Mouse (Mus musculus) spleen, adult 2 months (tissue): ENCODE results near the gene Zfp281. TPM values are rescaled to one million over a fixed set of nuclear protein-coding genes. Genes with fewer than 3 reads are reported as not detected.
A peak's percentile ranks its signal among the peaks of the same experiment; 100 is the strongest.

Experiments
- DNase-seq, 2 experiments: peaks; one replicate each; pipeline versions ENCODE4 v3.0.0 to v3.0.0-alpha.2; 2012 to 2021; ENCODE audit warnings: low spot score in 2 of 2, low read depth in 1 of 2
- H3K27ac ChIP-seq: fragments of 200-500 bp; 2 replicates; pipeline ENCODE4 v1.5.1; 2012; ENCODE audit warnings: low read length, inconsistent platforms; ENCODE audit not compliant: insufficient read depth
- H3K27me3 ChIP-seq: fragments of 200-500 bp; 2 replicates; pipeline ENCODE4 v1.6.1; 2012; ENCODE audit warnings: mild to moderate bottlenecking, moderate library complexity, low read length, inconsistent platforms; ENCODE audit not compliant: control insufficient read depth, insufficient read depth
- H3K36me3 ChIP-seq: fragments of 200-500 bp; 2 replicates; pipeline ENCODE4 v1.6.1; 2012; ENCODE audit warnings: mild to moderate bottlenecking, low read length, inconsistent platforms; ENCODE audit not compliant: control insufficient read depth, insufficient read depth
- H3K4me1 ChIP-seq: fragments of 200-500 bp; 2 replicates; pipeline ENCODE4 v1.6.1; 2011; ENCODE audit warnings: inconsistent platforms; ENCODE audit not compliant: control insufficient read depth, insufficient read depth, insufficient read length
- H3K4me3 ChIP-seq: fragments of 200-500 bp; 2 replicates; pipeline ENCODE4 v1.5.1; 2011; ENCODE audit warnings: mild to moderate bottlenecking, inconsistent platforms; ENCODE audit not compliant: insufficient read depth, insufficient read length; ENCODE audit errors: extremely low read depth
- CTCF ChIP-seq: fragments of 200-500 bp; IDR thresholded peaks from 2 replicates; pipeline ENCODE4 v1.5.1; 2011; ENCODE audit warnings: mild to moderate bottlenecking, inconsistent platforms; ENCODE audit not compliant: insufficient read depth, insufficient read length, insufficient replicate concordance; ENCODE audit errors: extremely low read depth
- POLR2A ChIP-seq: fragments of 200-500 bp; IDR thresholded peaks from 2 replicates; pipeline ENCODE4 v1.6.1; 2011; ENCODE audit warnings: low read depth, low read length, inconsistent platforms
- WGBS: fragments of 180-500 bp; shearing (Covaris S2); methylation state at CpG from one replicate; pipeline ENCODE4 v1.1.7; 2018; 5-methylcytosine and 5-hydroxymethylcytosine counted together
- polyA plus RNA-seq: library from polyadenylated mRNA; depleted of rRNA; stranded (reverse); fragments of >200 nt; gene quantifications from 2 replicates; pipeline ENCODE4 v1.2.3, GENCODE M21; 2012

The Zfp281 gene
- polyA plus RNA-seq, 1 experiment = 1.9 TPM

DNA sequence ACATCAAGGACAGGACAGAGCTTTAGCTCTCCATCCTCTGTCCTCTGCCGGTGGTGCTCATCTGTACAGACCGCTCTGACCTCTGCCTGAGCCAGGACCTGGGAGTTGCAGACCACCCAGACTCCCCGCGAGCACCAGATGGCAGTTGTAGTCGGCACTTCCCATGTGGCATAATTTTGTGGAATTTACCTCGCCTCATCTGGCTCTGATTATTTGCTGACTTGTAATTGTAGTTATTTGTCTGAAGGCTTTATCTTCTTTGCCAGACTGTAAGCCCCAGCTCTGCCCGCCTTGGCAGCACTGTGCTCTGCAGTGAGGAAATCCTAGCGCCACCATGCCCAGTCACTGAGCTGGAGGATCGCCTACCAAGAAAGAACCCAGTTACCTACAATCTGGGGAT lies 35.8 kb upstream of the Zfp281 start:
- Histone ChIP-seq H3K27me3 (no peaks in the 10 kb centered on the region), H3K36me3 (no peaks in the 10 kb centered on the region), H3K4me3 (no peak overlapping the region), H3K27ac (no peak overlapping the region), H3K4me1 (no peaks in the 10 kb centered on the region)
- no peak for DNase-seq
- WGBS = 49% methylated on average over 9 of the region's 9 CpGs
- TF ChIP-seq CTCF = no peak
- no peak for TF ChIP-seq POLR2A

DNA sequence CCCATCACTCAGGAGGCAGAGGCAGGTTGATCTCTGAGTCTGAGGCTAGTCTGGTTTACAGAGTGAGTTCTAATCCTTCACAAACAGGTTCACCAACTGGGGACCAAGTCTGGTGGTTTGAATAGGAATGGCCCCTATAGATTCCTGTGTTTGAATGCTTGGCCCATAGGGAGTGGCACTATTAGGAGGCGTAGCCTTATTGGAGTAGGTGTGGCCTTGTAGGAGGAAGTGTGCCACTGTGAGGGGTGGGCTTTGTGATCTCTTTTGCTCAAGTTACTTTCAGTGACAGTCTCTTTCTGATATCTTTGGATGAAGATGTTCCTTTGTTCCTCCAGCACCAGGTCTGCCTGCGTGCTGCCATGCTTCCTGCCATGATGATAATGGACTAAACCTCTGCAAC lies 32.0 kb upstream of the Zfp281 start:
- Histone ChIP-seq H3K27me3 (no peaks in the 10 kb centered on the region), H3K4me3 (no peak overlapping the region), H3K27ac (no peak overlapping the region), H3K4me1 (no peaks in the 10 kb centered on the region), H3K36me3 (no peaks in the 10 kb centered on the region)
- TF ChIP-seq POLR2A = no peak
- no peak for TF ChIP-seq CTCF
- DNase-seq = no peak
- 95% methylated on average over 2 of the region's 2 CpGs for WGBS

DNA sequence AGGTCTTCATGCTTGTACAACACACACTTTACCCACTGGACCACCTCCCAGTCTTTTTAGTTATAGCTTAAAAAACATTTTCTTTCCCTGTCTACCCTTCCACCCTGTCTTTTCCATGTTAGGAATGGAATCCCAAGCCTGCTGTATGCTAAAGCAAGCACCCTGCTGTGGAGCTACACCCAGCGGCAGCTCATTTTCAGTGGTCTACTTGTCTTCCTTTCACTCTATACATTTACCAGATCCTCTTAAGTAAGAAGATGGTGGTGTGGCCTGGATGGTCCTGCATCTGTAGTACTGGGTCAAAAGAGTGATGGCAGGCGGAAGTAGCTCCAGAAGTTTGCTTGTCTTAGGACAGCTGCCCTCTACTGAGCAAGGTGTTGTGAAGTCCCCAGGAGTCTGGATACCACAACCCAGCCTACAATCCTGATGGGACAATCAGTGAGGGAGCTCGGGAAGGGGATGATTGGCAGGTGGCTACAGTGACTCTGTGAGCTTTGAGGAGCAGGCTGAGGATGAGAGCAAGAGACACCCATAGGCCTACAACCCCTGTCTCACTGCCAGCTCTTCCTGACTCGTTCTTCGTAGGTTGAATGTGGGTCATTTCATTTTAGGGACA lies 30.4 kb upstream of the Zfp281 start:
- 94% methylated on average over 5 of the region's 5 CpGs for WGBS

DNA sequence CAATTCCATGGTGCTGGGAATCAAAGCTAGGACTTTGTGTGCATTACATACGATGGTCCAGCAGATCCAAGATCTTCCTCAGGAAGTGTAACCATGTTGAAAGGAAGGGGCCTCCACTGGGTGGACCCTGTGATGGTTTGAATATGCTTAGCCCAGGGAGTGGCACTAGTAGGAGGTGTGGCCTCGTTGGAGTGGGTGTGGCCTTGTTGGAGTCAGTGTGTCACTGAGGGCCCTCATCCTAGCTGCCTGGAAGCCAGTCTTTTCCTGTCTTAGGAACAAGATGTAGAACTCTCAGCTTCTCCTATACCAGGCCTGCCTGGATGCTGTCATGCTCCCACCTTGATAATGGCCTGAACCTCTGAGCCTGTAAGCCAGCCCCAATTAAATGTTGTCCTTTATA lies 27.9 kb upstream of the Zfp281 start:
- no peak for TF ChIP-seq POLR2A
- TF ChIP-seq CTCF = no peak

More for the DNA sequence above, 30.4 kb upstream of the Zfp281 start:
- Histone ChIP-seq H3K4me3 (no peak overlapping the region), H3K27ac (no peak overlapping the region), H3K36me3 (no peaks in the 10 kb centered on the region), H3K4me1 (no peaks in the 10 kb centered on the region), H3K27me3 (no peaks in the 10 kb centered on the region)
- TF ChIP-seq CTCF (no peak), POLR2A (no peak)
- no peak for DNase-seq

DNA sequence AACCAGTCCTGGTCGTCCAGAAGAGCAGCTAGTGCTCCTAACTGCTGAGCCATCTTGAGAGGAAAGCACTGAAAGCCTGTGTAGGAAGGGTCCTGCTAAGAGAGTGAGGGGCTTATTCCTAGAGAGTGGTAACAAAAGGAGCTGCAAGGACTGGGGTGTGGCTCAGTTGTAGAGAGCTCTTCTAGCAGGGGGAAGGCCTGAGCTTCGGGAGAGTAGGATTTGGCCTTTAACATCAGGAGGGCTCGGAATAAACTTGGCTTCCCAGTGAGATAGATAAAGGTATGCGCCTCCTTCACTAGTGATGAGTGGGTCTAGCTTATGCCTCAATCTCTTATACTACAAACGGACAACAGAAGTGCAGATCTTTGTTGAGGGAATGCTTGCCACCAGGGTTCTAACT lies 26.4 kb upstream of the Zfp281 start:
- 88% methylated on average over 5 of the region's 5 CpGs for WGBS
- Histone ChIP-seq H3K36me3 (no peaks in the 10 kb centered on the region), H3K4me3 (no peak overlapping the region), H3K27ac (no peak overlapping the region), H3K4me1 (no peaks in the 10 kb centered on the region), H3K27me3 (no peaks in the 10 kb centered on the region)
- DNase-seq = no peak
- TF ChIP-seq CTCF = no peak
- no peak for TF ChIP-seq POLR2A

More for the DNA sequence above, 27.9 kb upstream of the Zfp281 start:
- Histone ChIP-seq H3K4me3 (no peak overlapping the region), H3K27ac (no peak overlapping the region), H3K4me1 (no peaks in the 10 kb centered on the region), H3K36me3 (no peaks in the 10 kb centered on the region), H3K27me3 (no peaks in the 10 kb centered on the region)
- 82% methylated on average over 2 of the region's 2 CpGs for WGBS
- DNase-seq = no peak

DNA sequence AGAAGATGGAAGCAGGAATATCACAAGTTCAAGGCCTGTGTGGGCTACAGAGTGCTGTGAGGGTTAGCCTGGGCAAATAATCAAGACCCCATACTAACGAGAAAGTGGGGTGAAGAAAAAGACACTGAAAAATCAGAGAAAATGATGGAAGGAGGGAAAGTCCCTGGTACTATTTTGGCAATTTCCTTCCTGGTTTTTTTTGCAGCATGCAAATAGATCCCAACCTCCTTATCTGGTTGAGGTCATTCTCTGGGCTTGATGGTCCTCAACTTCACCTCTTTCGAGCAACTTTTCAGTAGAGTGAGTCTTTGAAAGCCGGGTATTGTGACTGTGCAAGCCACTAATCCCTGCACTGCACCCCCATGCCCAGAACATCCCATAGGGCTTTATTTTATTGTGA lies 24.6 kb upstream of the Zfp281 start:
- no peak overlapping the region for H3K4me3 ChIP-seq
- no peaks in the 10 kb centered on the region for H3K36me3 ChIP-seq
- H3K27me3 ChIP-seq = no peaks in the 10 kb centered on the region
- no peaks in the 10 kb centered on the region for H3K4me1 ChIP-seq
- TF ChIP-seq CTCF = no peak
- TF ChIP-seq POLR2A = no peak
- DNase-seq = no peak
- peak overlapping the region; percentile 38; the same call in 1 of the 2 replicates for H3K27ac ChIP-seq
- 68% methylated on average over 3 of the region's 3 CpGs for WGBS

DNA sequence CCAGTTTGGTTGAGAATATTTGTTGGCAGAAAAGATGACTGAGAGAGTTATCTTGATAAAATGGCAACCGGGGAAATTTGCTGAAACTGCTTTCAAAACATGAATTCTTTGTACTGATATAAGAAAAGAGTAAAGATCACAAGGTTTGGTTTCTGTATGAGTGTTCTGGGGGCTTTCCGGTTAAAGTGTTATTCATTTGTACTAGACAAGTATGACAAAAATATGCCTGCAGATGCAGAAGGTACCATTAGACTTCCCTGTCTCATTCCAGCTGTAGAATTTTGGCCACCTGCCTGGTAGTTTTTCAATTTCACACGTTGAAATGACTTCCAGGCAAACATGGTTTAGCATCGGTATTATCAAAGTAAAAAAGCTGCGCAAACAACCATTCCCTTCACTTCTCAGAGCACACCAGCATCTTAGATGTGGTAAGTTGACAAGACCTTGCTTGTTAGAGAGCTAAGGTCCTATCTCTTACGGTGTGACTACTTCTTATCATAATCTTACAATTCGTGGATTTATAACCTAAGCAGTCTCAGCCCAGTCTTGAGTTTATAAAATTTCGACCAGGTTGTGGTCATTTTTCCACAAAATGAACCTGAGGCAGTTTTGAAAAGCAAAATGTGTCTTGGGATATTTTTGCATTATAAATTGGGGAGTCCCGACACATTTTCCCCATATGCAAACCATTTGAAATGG lies 23.9 kb upstream of the Zfp281 start:
- TF ChIP-seq CTCF = no peak
- no peaks in the 10 kb centered on the region for H3K36me3 ChIP-seq
- H3K4me1 ChIP-seq = no peaks in the 10 kb centered on the region
- 64% methylated on average over 9 of the region's 9 CpGs for WGBS
- peak in 1 of 2 experiments; percentile 21 for DNase-seq
- no peak overlapping the region for H3K27ac ChIP-seq
- H3K4me3 ChIP-seq = no peak overlapping the region
- no peaks in the 10 kb centered on the region for H3K27me3 ChIP-seq
